Mouse (Mus musculus) MEL (cell line): ENCODE data around the gene Fam205c. TPM values are rescaled to one million over a fixed set of nuclear protein-coding genes. Genes with fewer than 3 reads are reported as not detected.

ENCODE experiments used
- DNase-seq: peaks from one replicate; pipeline ENCODE4 v3.0.0; 2011; ENCODE audit warnings: low read depth, low spot score
- H3K27ac ChIP-seq: 2 replicates; pipeline ENCODE4 v1.5.1; 2012; ENCODE audit warnings: low read depth, mild to moderate bottlenecking, control low read depth, low read length, moderate library complexity; ENCODE audit not compliant: control insufficient read depth
- H3K27me3 ChIP-seq, 2 experiments: fragments of 150-350 bp in 1 of 2; sonication (generic) in 1 of 2; 2 replicates each; pipeline ENCODE4 v1.6.1; 2012; ENCODE audit warnings: low read length in 2 of 2, mild to moderate bottlenecking in 2 of 2, improper control_type of control experiment in 1 of 2, moderate library complexity in 1 of 2; ENCODE audit not compliant: insufficient read depth in 2 of 2, control insufficient read depth in 1 of 2
- H3K36me3 ChIP-seq, 2 experiments: 2 replicates each; pipeline ENCODE4 v1.6.1; 2012 to 2014; ENCODE audit warnings: low read length in 2 of 2, improper control_type of control experiment in 1 of 2, inconsistent platforms in 1 of 2, mild to moderate bottlenecking in 1 of 2; ENCODE audit not compliant: insufficient read depth in 2 of 2, control insufficient read depth in 1 of 2
- H3K4me1 ChIP-seq, 2 experiments: fragments of 150-350 bp in 1 of 2; sonication (generic) in 1 of 2; 2 replicates each; pipeline ENCODE4 v1.6.1; 2012; ENCODE audit warnings: low read length in 2 of 2, improper control_type of control experiment in 1 of 2, mild to moderate bottlenecking in 1 of 2; ENCODE audit not compliant: insufficient read depth in 2 of 2, control insufficient read depth in 1 of 2
- H3K4me3 ChIP-seq, 2 experiments: fragments of 150-350 bp in 1 of 2; sonication (generic) in 1 of 2; 2 replicates each; pipeline ENCODE4 v1.5.1; 2012; ENCODE audit warnings: low read depth in 2 of 2, low read length in 2 of 2, mild to moderate bottlenecking in 2 of 2, moderate library complexity in 2 of 2, control low read depth in 1 of 2, improper control_type of control experiment in 1 of 2; ENCODE audit not compliant: control insufficient read depth in 1 of 2, insufficient read depth in 1 of 2
- H3K79me2 ChIP-seq: 2 replicates; pipeline ENCODE4 v1.6.1; 2012; ENCODE audit warnings: mild to moderate bottlenecking, low read length, moderate library complexity; ENCODE audit not compliant: control insufficient read depth, poor library complexity, insufficient read depth
- H3K9ac ChIP-seq: 2 replicates; pipeline ENCODE4 v1.6.1; 2012; ENCODE audit warnings: low read depth, mild to moderate bottlenecking, control low read depth, low read length, moderate library complexity; ENCODE audit not compliant: control insufficient read depth, poor library complexity, severe bottlenecking
- H3K9me3 ChIP-seq: fragments of 150-350 bp; sonication (generic); replicated peaks from 2 replicates; pipeline ENCODE4 v1.6.1; 2012; ENCODE audit warnings: mild to moderate bottlenecking, low read length, improper control_type of control experiment, moderate library complexity; ENCODE audit not compliant: insufficient read depth
- BHLHE40 ChIP-seq: IDR thresholded peaks from 2 replicates; pipeline ENCODE4 v1.6.1; 2012; ENCODE audit warnings: low read depth, mild to moderate bottlenecking, inconsistent platforms, low read length, improper control_type of control experiment, borderline replicate concordance
- CHD1 ChIP-seq: IDR thresholded peaks from 2 replicates; pipeline ENCODE4 v1.6.1; 2012; ENCODE audit warnings: low read depth, mild to moderate bottlenecking, inconsistent platforms, low read length, improper control_type of control experiment
- CTCF ChIP-seq, 3 experiments: IDR thresholded peaks in 2 of 3; conservative IDR thresholded peaks in 1 of 3; 2 replicates each; pipeline ENCODE4 v1.5.1; 2011 to 2012; ENCODE audit warnings: low read length in 3 of 3, low read depth in 2 of 3, mild to moderate bottlenecking in 2 of 3, improper control_type of control experiment in 1 of 3, inconsistent platforms in 1 of 3, mixed read lengths in 1 of 3, moderate library complexity in 1 of 3; ENCODE audit not compliant: control insufficient read depth in 1 of 3, insufficient read depth in 1 of 3, poor library complexity in 1 of 3, severe bottlenecking in 1 of 3
- E2F4 ChIP-seq: IDR thresholded peaks from 2 replicates; pipeline ENCODE4 v1.6.1; 2011; ENCODE audit warnings: low read depth, low read length, improper control_type of control experiment, borderline replicate concordance
- EP300 ChIP-seq, 2 experiments: IDR thresholded peaks; 2 replicates each; pipeline ENCODE4 v1.6.1; 2011; ENCODE audit warnings: improper control_type of control experiment in 2 of 2, low read length in 2 of 2, low read depth in 1 of 2, mild to moderate bottlenecking in 1 of 2
- ETS1 ChIP-seq: IDR thresholded peaks from 2 replicates; pipeline ENCODE4 v1.6.1; 2012; ENCODE audit warnings: low read depth, mild to moderate bottlenecking, inconsistent platforms, low read length, improper control_type of control experiment, moderate library complexity
- JUND ChIP-seq: IDR thresholded peaks from 2 replicates; pipeline ENCODE4 v1.6.1; 2011; ENCODE audit warnings: low read depth, mild to moderate bottlenecking, improper control_type of control experiment, low read length
- MAFK ChIP-seq: IDR thresholded peaks from 2 replicates; pipeline ENCODE4 v1.6.1; 2011; ENCODE audit warnings: low read depth, mild to moderate bottlenecking, low read length, improper control_type of control experiment, borderline replicate concordance
- MAZ ChIP-seq: IDR thresholded peaks from 2 replicates; pipeline ENCODE4 v1.6.1; 2012; ENCODE audit warnings: low read depth, mild to moderate bottlenecking, inconsistent platforms, low read length, improper control_type of control experiment
- MEF2A ChIP-seq: IDR thresholded peaks from 2 replicates; pipeline ENCODE4 v1.6.1; 2014; ENCODE audit warnings: low read depth, mild to moderate bottlenecking, inconsistent platforms, low read length, improper control_type of control experiment; ENCODE audit not compliant: poor library complexity, insufficient replicate concordance, severe bottlenecking; ENCODE audit errors: extremely low read depth
- MXI1 ChIP-seq: IDR thresholded peaks from 2 replicates; pipeline ENCODE4 v1.6.1; 2011; ENCODE audit warnings: mild to moderate bottlenecking, low read depth, low read length, improper control_type of control experiment
- NELFE ChIP-seq: IDR thresholded peaks from 2 replicates; pipeline ENCODE4 v1.6.1; 2011; ENCODE audit warnings: low read depth, low read length, improper control_type of control experiment
- POLR2A ChIP-seq, 2 experiments: IDR thresholded peaks; 2 replicates each; pipeline ENCODE4 v1.6.1; 2011 to 2012; ENCODE audit warnings: low read length in 2 of 2, mild to moderate bottlenecking in 2 of 2, control low read depth in 1 of 2, improper control_type of control experiment in 1 of 2, low read depth in 1 of 2, moderate library complexity in 1 of 2; ENCODE audit not compliant: control insufficient read depth in 1 of 2, insufficient read depth in 1 of 2, poor library complexity in 1 of 2
- RCOR1 ChIP-seq: IDR thresholded peaks from 2 replicates; pipeline ENCODE4 v1.6.1; 2012; ENCODE audit warnings: low read depth, mild to moderate bottlenecking, inconsistent platforms, low read length, improper control_type of control experiment
- TAL1 ChIP-seq: IDR thresholded peaks from 2 replicates; pipeline ENCODE4 v1.6.1; 2012; ENCODE audit warnings: mild to moderate bottlenecking, inconsistent platforms, low read length, moderate library complexity, mixed read lengths
- TCF12 ChIP-seq: IDR thresholded peaks from 2 replicates; pipeline ENCODE4 v1.6.1; 2014; ENCODE audit warnings: low read depth, mild to moderate bottlenecking, inconsistent platforms, low read length, improper control_type of control experiment, moderate library complexity
- UBTF ChIP-seq: IDR thresholded peaks from 2 replicates; pipeline ENCODE4 v1.6.1; 2012; ENCODE audit warnings: low read depth, mild to moderate bottlenecking, inconsistent platforms, low read length, improper control_type of control experiment, moderate library complexity, borderline replicate concordance; ENCODE audit not compliant: insufficient read depth
- USF1 ChIP-seq: IDR thresholded peaks from 2 replicates; pipeline ENCODE4 v1.6.1; 2014; ENCODE audit warnings: low read depth, mild to moderate bottlenecking, inconsistent platforms, low read length, improper control_type of control experiment, moderate library complexity
- USF2 ChIP-seq, 2 experiments: IDR thresholded peaks; 2 replicates each; pipeline ENCODE4 v1.6.1; 2011 to 2012; ENCODE audit warnings: improper control_type of control experiment in 2 of 2, low read length in 2 of 2, borderline replicate concordance in 1 of 2, inconsistent platforms in 1 of 2, low read depth in 1 of 2, mild to moderate bottlenecking in 1 of 2; ENCODE audit not compliant: insufficient read depth in 1 of 2
- ZC3H11A ChIP-seq: IDR thresholded peaks from 2 replicates; pipeline ENCODE4 v1.6.1; 2012; ENCODE audit warnings: low read depth, mild to moderate bottlenecking, inconsistent platforms, low read length, improper control_type of control experiment
- ZMIZ1 ChIP-seq: IDR thresholded peaks from 2 replicates; pipeline ENCODE4 v1.6.1; 2012; ENCODE audit warnings: low read depth, mild to moderate bottlenecking, inconsistent platforms, low read length, improper control_type of control experiment, moderate library complexity
- polyA plus RNA-seq, 2 experiments: library from polyadenylated mRNA; stranded (reverse) in 1 of 2; unstranded in 1 of 2; fragments of >175 nt in 1 of 2; fragments of >200 nt in 1 of 2; gene quantifications; 2 replicates each; pipeline versions ENCODE4 v1.2.1 to v1.2.4; 2012; ENCODE audit warnings: low replicate concordance in 2 of 2, low read depth in 1 of 2; ENCODE audit not compliant: insufficient read length in 2 of 2, insufficient read depth in 1 of 2, missing spikeins in 1 of 2
- total RNA-seq: library from RNA; depleted of rRNA; stranded (reverse); fragments of 300-350 nt; gene quantifications from 2 replicates; pipeline ENCODE4 v1.2.3, GENCODE M21; 2012

Gene Fam205c
- total and polyA plus RNA-seq, 3 experiments: not detected

DNA sequence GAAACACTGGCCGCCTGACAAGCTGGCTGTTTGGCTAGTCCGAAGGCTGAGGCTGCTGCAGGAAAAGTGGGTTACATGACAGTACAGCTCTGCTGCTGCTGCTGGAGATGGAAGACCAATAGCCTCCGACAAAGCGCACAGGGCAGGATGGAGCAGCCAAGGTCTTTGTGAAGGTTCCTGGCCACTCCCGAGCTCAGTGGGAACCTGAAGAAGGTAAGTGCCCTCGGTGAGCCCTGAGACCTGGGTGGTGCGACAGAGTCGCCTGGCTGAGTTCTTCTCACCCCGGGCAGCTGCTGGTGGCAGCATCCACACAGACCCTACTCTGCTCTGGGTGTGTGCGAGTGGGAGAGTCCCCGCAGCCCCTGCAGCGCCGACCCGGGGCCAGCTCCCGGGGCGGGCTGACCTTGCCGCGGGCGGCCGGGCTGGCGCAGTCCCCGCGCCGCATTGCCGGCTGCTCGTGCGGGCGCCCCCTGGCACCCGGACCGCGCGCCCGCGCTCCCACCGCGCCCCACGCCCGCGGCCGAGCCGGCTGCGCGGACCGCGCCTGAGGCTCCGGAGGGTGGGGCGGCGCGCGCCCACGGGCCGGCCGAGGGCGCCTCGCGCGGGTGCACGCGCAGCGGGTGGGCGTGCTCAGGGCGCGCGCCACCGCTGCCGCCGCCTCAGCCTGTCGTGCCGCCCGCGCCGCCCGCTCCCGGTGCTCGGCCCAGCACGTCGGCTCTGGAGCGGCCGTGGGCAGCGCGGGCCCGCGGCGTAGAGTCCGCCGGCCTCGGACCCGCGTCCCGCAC lies 42.8 kb upstream of the Fam205c start, which contains the start of gene Phf24:
TSS of gene Phf24 (plus strand) at position 44 of the 785 bp plus-strand sequence.
- Histone ChIP-seq H3K9ac (no peak within 1 kb of the TSS), H3K27ac (no peak within 1 kb of the TSS), H3K4me3 (no peak within 1 kb of the TSS), H3K36me3 (no peaks in the 10 kb centered on the region), H3K27me3 (peaks cover 0 to 2% of the 10 kb centered on the region in 2 experiments; a peak in 2 of 4 replicates), H3K4me1 (no peaks in the 10 kb centered on the region), H3K79me2 (no peaks in the 10 kb centered on the region), H3K9me3 (no peaks in the 10 kb centered on the region)
- DNase-seq: no peak
- TF ChIP-seq NELFE: no peak
- no peak for TF ChIP-seq MXI1
- TF ChIP-seq CTCF (IDR thresholded peaks at IDR 0.05 in 2 of 3, conservative IDR thresholded peaks at IDR 0.05 in 1 of 3; ENCODE audit: control insufficient read depth in 1 of 3, insufficient read depth in 1 of 3, low read depth in 2 of 3, low read length in 3 of 3, poor library complexity in 1 of 3, severe bottlenecking in 1 of 3): no peak
- no peak for TF ChIP-seq UBTF
- no peak for TF ChIP-seq USF1
- TF ChIP-seq MAFK: no peak
- no peak for TF ChIP-seq MEF2A
- TF ChIP-seq ETS1: no peak
- TF ChIP-seq TAL1: no peak
- TF ChIP-seq E2F4: no peak
- TF ChIP-seq RCOR1: no peak
- no peak for TF ChIP-seq ZC3H11A
- TF ChIP-seq ZMIZ1: no peak
- no peak for TF ChIP-seq POLR2A (IDR thresholded peaks at IDR 0.05; ENCODE audit: control insufficient read depth in 1 of 2, insufficient read depth in 1 of 2, low read depth in 1 of 2, low read length in 2 of 2, poor library complexity in 1 of 2)
- no peak for TF ChIP-seq JUND
- no peak for TF ChIP-seq BHLHE40
- no peak for TF ChIP-seq EP300 (IDR thresholded peaks at IDR 0.05; ENCODE audit: low read depth in 1 of 2, low read length in 2 of 2)
- TF ChIP-seq CHD1: no peak
- no peak for TF ChIP-seq TCF12
- no peak for TF ChIP-seq MAZ

DNA sequence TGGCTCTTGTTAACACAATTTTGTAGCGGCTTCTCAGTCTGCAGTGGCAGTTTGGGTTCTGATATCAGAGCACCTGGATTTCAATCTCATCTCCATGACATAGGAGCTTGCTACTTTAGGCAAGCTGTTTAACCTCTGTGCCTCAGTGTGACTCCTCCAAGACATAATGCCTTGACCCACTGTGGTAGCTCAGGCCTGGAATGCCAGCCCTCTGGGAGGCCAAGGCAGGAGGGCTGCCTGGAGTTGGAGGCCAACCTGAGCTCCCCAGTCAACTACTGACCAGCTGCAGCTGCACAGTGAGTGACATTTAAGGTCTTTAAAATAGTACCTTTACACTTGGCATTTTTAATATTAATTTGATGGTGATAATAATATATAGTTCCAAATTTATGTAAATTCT lies 41.9 kb upstream of the Fam205c start:
- TF ChIP-seq CTCF (IDR thresholded peaks at IDR 0.05 in 2 of 3, conservative IDR thresholded peaks at IDR 0.05 in 1 of 3; ENCODE audit: control insufficient read depth in 1 of 3, insufficient read depth in 1 of 3, low read depth in 2 of 3, low read length in 3 of 3, poor library complexity in 1 of 3, severe bottlenecking in 1 of 3) (no peak), USF2 (IDR thresholded peaks at IDR 0.05; ENCODE audit: borderline replicate concordance in 1 of 2, insufficient read depth in 1 of 2, low read depth in 1 of 2, low read length in 2 of 2) (no peak)
- Histone ChIP-seq H3K9me3 (no peaks in the 10 kb centered on the region), H3K36me3 (no peaks in the 10 kb centered on the region), H3K9ac (no peak overlapping the region), H3K27ac (no peak overlapping the region), H3K4me1 (no peaks in the 10 kb centered on the region), H3K79me2 (no peaks in the 10 kb centered on the region), H3K27me3 (peaks cover 0 to 2% of the 10 kb centered on the region in 2 experiments; a peak in 2 of 4 replicates), H3K4me3 (no peak overlapping the region)
- DNase-seq: no peak
